Mouse (Mus musculus): ENCODE measurements around the gene Aip. TPM values are rescaled to one million over a fixed set of nuclear protein-coding genes. Genes with fewer than 3 reads are reported as not detected.
A peak's percentile ranks its signal among the peaks of the same experiment; 100 is the strongest.

Gene Aip
- polyA plus RNA-seq, 1 experiment from 2014 or later, result 83.2 TPM

GRCm38 (mm10) chr19:4091383-4091782, 34.3 kb downstream of the Aip start:
- Histone ChIP-seq H3K27ac (no peak overlapping the region), H3K9ac (ENCODE audit: low read depth, low read length) (no peak overlapping the region), H3K4me2 (ENCODE audit: low read length) (no peak overlapping the region), H3K27me3 (ENCODE audit: insufficient read depth, low read length) (no peaks in the 10 kb centered on the region), H3K4me3 (replicated peaks; ENCODE audit: low read depth, low read length) (no peak overlapping the region), H3K9me3 (replicated peaks; ENCODE audit: low read length) (no peaks in the 10 kb centered on the region), H3K4me1 (replicated peaks; ENCODE audit: insufficient read depth, low read length) (no peaks in the 10 kb centered on the region), H3K36me3 (ENCODE audit: insufficient read depth, low read length) (no peaks in the 10 kb centered on the region)
- WGBS, result 55% methylated on average over 2 of the region's 2 CpGs
- no peak for ATAC-seq (replicated peaks; ENCODE audit: low FRiP score, low read depth)
- no peak for DNase-seq (ENCODE audit: low spot score)
- TF ChIP-seq CTCF (IDR thresholded peaks at IDR 0.05; ENCODE audit: low read depth), result no peak

- Histone ChIP-seq H3K4me1 (replicated peaks; ENCODE audit: insufficient read depth, low read length) (no peaks in the 10 kb centered on the region), H3K4me3 (replicated peaks; ENCODE audit: low read depth, low read length) (no peak overlapping the region), H3K27me3 (ENCODE audit: insufficient read depth, low read length) (no peaks in the 10 kb centered on the region), H3K27ac (no peak overlapping the region), H3K9me3 (replicated peaks; ENCODE audit: low read length) (no peaks in the 10 kb centered on the region), H3K4me2 (ENCODE audit: low read length) (no peak overlapping the region), H3K36me3 (ENCODE audit: insufficient read depth, low read length) (no peaks in the 10 kb centered on the region), H3K9ac (ENCODE audit: low read depth, low read length) (no peak overlapping the region)
- DNase-seq (ENCODE audit: low spot score) (no peak), ATAC-seq (replicated peaks; ENCODE audit: low FRiP score, low read depth) (no peak)
- WGBS, result 92% methylated on average over 3 of the region's 3 CpGs
- no peak for TF ChIP-seq CTCF (IDR thresholded peaks at IDR 0.05; ENCODE audit: low read depth)
Observed at GRCm38 (mm10) chr19:4090446-4090845, 35.2 kb downstream of the Aip start.

- no peak for ATAC-seq (replicated peaks; ENCODE audit: low FRiP score, low read depth)
- Histone ChIP-seq H3K9ac (ENCODE audit: low read depth, low read length) (no peak overlapping the region), H3K9me3 (replicated peaks; ENCODE audit: low read length) (no peaks in the 10 kb centered on the region), H3K36me3 (ENCODE audit: insufficient read depth, low read length) (no peaks in the 10 kb centered on the region), H3K4me3 (replicated peaks; ENCODE audit: low read depth, low read length) (no peak overlapping the region), H3K4me1 (replicated peaks; ENCODE audit: insufficient read depth, low read length) (no peaks in the 10 kb centered on the region), H3K4me2 (ENCODE audit: low read length) (no peak overlapping the region), H3K27me3 (ENCODE audit: insufficient read depth, low read length) (no peaks in the 10 kb centered on the region), H3K27ac (no peak overlapping the region)
- 74% methylated on average over 6 of the region's 6 CpGs for WGBS
- DNase-seq (ENCODE audit: low spot score), result no peak
- TF ChIP-seq CTCF (IDR thresholded peaks at IDR 0.05; ENCODE audit: low read depth), result no peak
Observed at GRCm38 (mm10) chr19:4089128-4089527, 36.5 kb downstream of the Aip start.

GRCm38 (mm10) chr19:4088146-4088545, 37.5 kb downstream of the Aip start:
- H3K4me3 ChIP-seq (replicated peaks; ENCODE audit: low read depth, low read length), result no peak overlapping the region
- H3K4me1 ChIP-seq (replicated peaks; ENCODE audit: insufficient read depth, low read length), result no peaks in the 10 kb centered on the region
- no peak overlapping the region for H3K27ac ChIP-seq
- 32% methylated on average over 5 of the region's 5 CpGs for WGBS
- no peaks in the 10 kb centered on the region for H3K9me3 ChIP-seq (replicated peaks; ENCODE audit: low read length)
- H3K27me3 ChIP-seq (ENCODE audit: insufficient read depth, low read length), result no peaks in the 10 kb centered on the region
- no peak for TF ChIP-seq CTCF (IDR thresholded peaks at IDR 0.05; ENCODE audit: low read depth)
- H3K36me3 ChIP-seq (ENCODE audit: insufficient read depth, low read length), result no peaks in the 10 kb centered on the region
- ATAC-seq (replicated peaks; ENCODE audit: low FRiP score, low read depth), result no peak
- H3K9ac ChIP-seq (ENCODE audit: low read depth, low read length), result no peak overlapping the region
- no peak for DNase-seq (ENCODE audit: low spot score)
- H3K4me2 ChIP-seq (ENCODE audit: low read length), result no peak overlapping the region

- Histone ChIP-seq H3K4me3 (replicated peaks; ENCODE audit: low read depth, low read length) (no peak overlapping the region), H3K4me2 (ENCODE audit: low read length) (no peak overlapping the region), H3K36me3 (ENCODE audit: insufficient read depth, low read length) (no peaks in the 10 kb centered on the region), H3K4me1 (replicated peaks; ENCODE audit: insufficient read depth, low read length) (no peaks in the 10 kb centered on the region), H3K9ac (ENCODE audit: low read depth, low read length) (no peak overlapping the region), H3K27me3 (ENCODE audit: insufficient read depth, low read length) (no peaks in the 10 kb centered on the region), H3K9me3 (replicated peaks; ENCODE audit: low read length) (no peaks in the 10 kb centered on the region), H3K27ac (no peak overlapping the region)
- no peak for ATAC-seq (replicated peaks; ENCODE audit: low FRiP score, low read depth)
- TF ChIP-seq CTCF (IDR thresholded peaks at IDR 0.05; ENCODE audit: low read depth), result no peak
- 82% methylated on average over 5 of the region's 5 CpGs for WGBS
- DNase-seq (ENCODE audit: low spot score), result no peak
Observed at GRCm38 (mm10) chr19:4087090-4087489, 38.6 kb downstream of the Aip start.

- no peaks in the 10 kb centered on the region for H3K27me3 ChIP-seq (ENCODE audit: insufficient read depth, low read length)
- no peak overlapping the region for H3K27ac ChIP-seq
- H3K4me1 ChIP-seq (replicated peaks; ENCODE audit: insufficient read depth, low read length), result no peaks in the 10 kb centered on the region
- DNase-seq (ENCODE audit: low spot score), result no peak
- no peak overlapping the region for H3K9ac ChIP-seq (ENCODE audit: low read depth, low read length)
- ATAC-seq (replicated peaks; ENCODE audit: low FRiP score, low read depth), result no peak
- H3K4me2 ChIP-seq (ENCODE audit: low read length), result no peak overlapping the region
- no peaks in the 10 kb centered on the region for H3K9me3 ChIP-seq (replicated peaks; ENCODE audit: low read length)
- no peak overlapping the region for H3K4me3 ChIP-seq (replicated peaks; ENCODE audit: low read depth, low read length)
- TF ChIP-seq CTCF (IDR thresholded peaks at IDR 0.05; ENCODE audit: low read depth), result no peak
- H3K36me3 ChIP-seq (ENCODE audit: insufficient read depth, low read length), result no peaks in the 10 kb centered on the region
- WGBS, result 91% methylated on average over 15 of the region's 15 CpGs
Observed at GRCm38 (mm10) chr19:4086156-4086555, 39.5 kb downstream of the Aip start.

GRCm38 (mm10) chr19:4084984-4085383, 40.7 kb downstream of the Aip start:
- H3K36me3 ChIP-seq (ENCODE audit: insufficient read depth, low read length), result no peaks in the 10 kb centered on the region
- ATAC-seq (replicated peaks; ENCODE audit: low FRiP score, low read depth), result peak; percentile 26; the same call in 1 of the 2 replicates
- no peak overlapping the region for H3K4me2 ChIP-seq (ENCODE audit: low read length)
- peak; percentile 63 for DNase-seq (ENCODE audit: low spot score)
- no peaks in the 10 kb centered on the region for H3K4me1 ChIP-seq (replicated peaks; ENCODE audit: insufficient read depth, low read length)
- H3K9me3 ChIP-seq (replicated peaks; ENCODE audit: low read length), result no peaks in the 10 kb centered on the region
- no peaks in the 10 kb centered on the region for H3K27me3 ChIP-seq (ENCODE audit: insufficient read depth, low read length)
- 75% methylated on average over 1 of the region's 1 CpGs for WGBS
- H3K27ac ChIP-seq, result no peak overlapping the region
- TF ChIP-seq CTCF (IDR thresholded peaks at IDR 0.05; ENCODE audit: low read depth), result peak; percentile 72
- no peak overlapping the region for H3K4me3 ChIP-seq (replicated peaks; ENCODE audit: low read depth, low read length)
- H3K9ac ChIP-seq (ENCODE audit: low read depth, low read length), result no peak overlapping the region

Measured in kidney, postnatal 0 days (tissue).